Mouse (Mus musculus): Measurements from ENCODE around the gene Gm21294. TPM values are rescaled to one million over a fixed set of nuclear protein-coding genes. Genes with fewer than 3 reads are reported as not detected.
"Not testable (repeated sequence)": the region's sequence is repeated elsewhere in the genome, so short reads cannot be mapped to it uniquely, and the experiment has no call there.

Gm21294 gene
- polyA plus RNA-seq (2014; fragmentation: Nextera tagmentation; extraction: Ambion mirVana) = not detected in 2 replicates

DNA sequence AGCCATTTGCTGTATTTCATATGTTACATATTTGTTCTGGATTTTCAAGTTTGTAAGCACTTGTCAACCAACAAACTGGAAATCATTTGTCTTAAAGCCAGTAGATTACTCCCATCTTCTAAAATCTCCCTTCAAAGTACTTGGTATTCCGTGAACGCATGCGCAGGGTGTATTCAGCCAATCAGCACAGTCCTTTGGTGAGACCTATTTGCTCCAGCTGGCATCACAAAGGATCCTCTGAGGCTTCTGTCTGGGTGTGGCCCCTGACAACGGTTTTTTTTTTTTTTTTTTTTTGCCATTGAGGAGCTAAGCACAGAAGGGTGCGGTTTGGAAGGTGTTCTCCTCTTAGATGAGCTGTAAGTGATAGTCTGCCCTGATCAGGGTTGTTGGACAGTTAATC is at the start of gene Gm21294:
Gm21294 (plus strand) TSS at position 301 of the 400 bp plus-strand sequence.
- not testable (repeated sequence) for DNase-seq (ENCODE audit: low spot score); H3K9me3 ChIP-seq (ENCODE audit: control insufficient read depth, low read length); ATAC-seq (ENCODE audit: insufficient read depth, low FRiP score, low TSS enrichment); H3K4me2 ChIP-seq (ENCODE audit: low read depth); H3K4me1 ChIP-seq (ENCODE audit: control insufficient read depth, insufficient read depth, low read length); H3K27me3 ChIP-seq (ENCODE audit: control insufficient read depth, insufficient read depth, low read length); H3K27ac ChIP-seq (ENCODE audit: low read depth, low read length); H3K9ac ChIP-seq (ENCODE audit: low read length); H3K4me3 ChIP-seq (ENCODE audit: low read depth, low read length); H3K36me3 ChIP-seq (ENCODE audit: control insufficient read depth, insufficient read depth, low read length)
- WGBS = 100% methylated on average over 3 of the region's 5 CpGs

DNA sequence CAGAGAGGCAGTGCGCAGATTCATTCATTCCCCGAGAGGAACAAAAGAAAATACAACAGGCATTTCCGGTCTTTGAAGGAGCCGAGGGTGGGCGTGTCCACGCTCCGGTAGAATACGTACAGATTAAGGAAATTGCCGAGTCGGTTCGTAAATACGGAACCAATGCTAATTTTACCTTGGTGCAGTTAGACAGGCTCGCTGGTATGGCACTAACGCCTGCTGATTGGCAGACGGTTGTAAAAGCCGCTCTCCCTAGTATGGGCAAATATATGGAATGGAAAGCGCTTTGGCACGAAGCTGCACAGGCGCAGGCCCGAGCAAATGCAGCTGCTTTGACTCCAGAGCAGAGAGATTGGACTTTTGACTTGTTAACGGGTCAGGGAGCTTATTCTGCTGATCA is 73.6 kb downstream of the Gm21294 start:
- H3K4me3 ChIP-seq (ENCODE audit: low read depth, low read length); H3K27ac ChIP-seq (ENCODE audit: low read depth, low read length); H3K9ac ChIP-seq (ENCODE audit: low read length); DNase-seq (ENCODE audit: low spot score); H3K36me3 ChIP-seq (ENCODE audit: control insufficient read depth, insufficient read depth, low read length); ATAC-seq (ENCODE audit: insufficient read depth, low FRiP score, low TSS enrichment); H3K4me1 ChIP-seq (ENCODE audit: control insufficient read depth, insufficient read depth, low read length); H3K27me3 ChIP-seq (ENCODE audit: control insufficient read depth, insufficient read depth, low read length); H3K9me3 ChIP-seq (ENCODE audit: control insufficient read depth, low read length); H3K4me2 ChIP-seq (ENCODE audit: low read depth): not testable (repeated sequence)
- WGBS = 90% methylated on average over 3 of the region's 21 CpGs

Measured in neural tube, embryonic 11.5 days (tissue).